Mouse (Mus musculus): ENCODE measurements around the gene Clybl.

DNA sequence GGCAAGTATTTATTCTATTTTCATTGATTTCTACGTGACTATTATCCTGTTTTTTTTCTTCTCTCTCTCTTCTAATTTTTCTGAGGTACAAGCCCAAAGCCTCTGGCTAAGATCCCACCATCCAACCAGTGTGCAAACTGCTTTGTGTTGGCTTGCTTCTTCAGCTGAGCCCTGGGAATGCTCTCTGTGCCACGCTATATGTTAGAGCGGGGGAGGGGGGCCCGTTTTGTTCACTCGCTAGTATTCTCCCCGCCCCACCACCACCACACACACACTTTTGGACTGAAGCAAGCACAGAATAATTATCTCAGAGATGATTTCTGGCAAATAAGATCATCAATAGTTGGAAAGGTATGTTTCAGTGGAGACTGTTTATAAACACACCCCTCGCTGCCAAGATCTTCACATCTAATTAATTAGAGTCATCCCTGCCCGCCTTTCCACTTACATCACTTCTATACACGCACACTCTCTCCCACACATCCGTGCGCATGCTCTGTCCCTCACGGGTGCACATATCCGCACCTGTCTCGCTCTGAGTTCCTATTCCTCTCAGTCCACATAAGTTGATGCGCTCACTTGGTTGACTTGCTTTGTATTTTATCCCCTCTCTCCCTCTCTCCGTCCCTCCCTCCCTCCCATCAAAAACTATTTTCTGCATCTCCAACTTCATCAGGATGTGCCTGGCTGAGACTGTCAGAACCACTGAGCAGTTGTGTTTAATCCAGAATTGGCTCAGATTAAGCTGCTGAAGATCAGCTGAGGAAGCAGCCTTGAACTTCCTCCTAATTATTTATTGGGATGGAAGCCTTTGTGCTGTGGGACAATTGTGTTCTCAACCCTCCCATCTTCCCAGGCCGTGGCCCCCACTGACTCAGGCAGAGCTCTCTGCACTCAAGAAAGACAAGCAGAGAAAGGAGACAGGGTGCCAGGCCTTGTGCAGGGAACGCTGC, 163.0 kb downstream of the Clybl start:
- no peak for TF ChIP-seq POLR2A (IDR thresholded peaks at IDR 0.05; ENCODE audit: insufficient read length, low read depth)
- TF ChIP-seq REST (IDR thresholded peaks at IDR 0.05; ENCODE audit: insufficient read depth, insufficient read length): no peak
- no peak for TF ChIP-seq USF1 (IDR thresholded peaks at IDR 0.05; ENCODE audit: low read depth)
- TF ChIP-seq MYOD1 (IDR thresholded peaks at IDR 0.05; ENCODE audit: control insufficient read depth in 1 of 3, insufficient read length in 2 of 3, low read depth in 2 of 3): no peak
- no peak for TF ChIP-seq POLR2AphosphoS2 (IDR thresholded peaks at IDR 0.05; ENCODE audit: insufficient read length, low read depth)
- TF ChIP-seq TCF12 (IDR thresholded peaks at IDR 0.05; ENCODE audit: insufficient read depth, poor library complexity, severe bottlenecking): no peak
- no peak for TF ChIP-seq E2F4 (IDR thresholded peaks at IDR 0.05; ENCODE audit: insufficient read depth)
- no peak for TF ChIP-seq MAX (IDR thresholded peaks at IDR 0.05; ENCODE audit: low read depth)
